Mouse (Mus musculus): ENCODE results near the gene Trio. TPM values are rescaled to one million over a fixed set of nuclear protein-coding genes. Genes with fewer than 3 reads are reported as not detected.

Trio gene
- polyA plus RNA-seq, 1 experiment from 2014 or later, result 64.8 TPM

DNA sequence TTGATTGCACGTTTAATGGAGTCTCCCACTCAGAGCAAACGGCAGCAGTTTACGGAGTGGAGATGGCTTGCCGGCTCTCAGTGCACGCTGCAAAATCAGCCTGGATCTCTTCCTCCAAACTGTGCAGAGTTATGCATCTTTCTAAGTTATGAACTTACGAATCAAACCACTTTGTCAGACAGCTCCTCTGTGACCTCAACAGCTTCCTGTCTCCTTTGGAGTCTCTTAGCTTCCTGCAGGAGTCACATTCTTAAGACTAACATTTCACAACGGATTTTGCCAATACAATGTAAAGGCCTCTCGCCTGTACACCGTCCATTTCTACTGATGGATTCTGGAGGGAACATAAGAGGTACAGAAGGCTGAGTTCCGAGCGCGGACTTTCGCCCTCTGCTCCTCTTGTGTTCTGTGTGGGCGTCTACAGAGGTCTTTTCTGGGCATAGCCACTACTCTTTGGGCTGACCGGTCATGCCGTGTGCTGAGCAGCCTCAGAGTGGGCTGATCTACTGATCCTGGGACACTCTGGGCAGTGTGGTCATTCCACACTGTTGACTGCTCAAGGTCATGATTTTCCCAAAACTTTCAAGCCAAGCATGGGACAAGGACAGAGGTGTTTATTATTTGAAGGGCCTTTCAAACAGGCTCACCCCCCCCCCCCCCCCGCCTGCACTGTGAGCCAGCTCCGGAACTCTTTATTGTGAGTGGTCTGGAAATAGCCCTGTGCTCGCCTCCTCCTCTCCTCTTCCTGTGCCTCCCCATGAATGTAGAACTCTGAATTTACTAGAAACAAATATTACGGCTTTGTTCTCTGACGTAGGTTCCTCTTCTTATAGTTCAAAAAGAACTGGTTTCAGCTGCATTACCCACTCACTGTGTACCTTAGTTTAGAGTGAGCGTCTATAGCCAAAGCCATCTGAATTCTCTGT is 229.4 kb downstream of the Trio start:
- WGBS, result 62% methylated on average over 22 of the region's 22 CpGs
- ATAC-seq (ENCODE audit: low FRiP score, low read depth), result 0 out of 2 replicates have a peak, but pooled peaks have one; percentile 2
- peaks cover 77% of the 10 kb centered on the region for H3K4me1 ChIP-seq

DNA sequence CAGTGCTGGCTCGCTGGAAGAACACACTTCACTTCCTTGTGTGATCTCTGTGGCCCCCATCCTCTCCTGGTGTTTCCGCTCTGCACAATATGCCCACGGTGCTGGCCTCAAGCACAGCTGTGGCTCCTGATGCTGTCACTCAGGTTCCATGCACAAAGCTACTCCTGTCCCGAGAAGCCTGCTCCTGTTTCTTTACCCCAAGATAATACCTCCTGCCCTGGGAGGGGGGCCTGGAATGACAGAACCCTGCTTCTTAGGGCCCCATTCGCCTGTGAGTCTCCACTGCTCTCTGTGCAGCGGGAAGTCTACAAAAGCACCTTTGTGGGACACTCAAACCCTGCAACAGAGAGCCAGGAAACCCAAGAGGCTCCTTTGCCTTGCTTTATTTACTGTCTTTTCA is 232.4 kb downstream of the Trio start:
- Histone ChIP-seq H3K9ac (no peak overlapping the region), H3K27ac (peak overlapping the region; percentile 17; the same call in 1 of the 2 replicates), H3K27me3 (no peaks in the 10 kb centered on the region), H3K4me3 (no peak overlapping the region), H3K4me1 (peaks cover 94% of the 10 kb centered on the region), H3K36me3 (0 out of 2 replicates have a peak, but pooled peaks cover 2% of the 10 kb centered on the region), H3K4me2 (replicated peaks) (no peak overlapping the region), H3K9me3 (no peaks in the 10 kb centered on the region)
- ATAC-seq (ENCODE audit: low FRiP score, low read depth), result no peak
- 41% methylated on average over 6 of the region's 6 CpGs for WGBS

More for the DNA sequence above, 229.4 kb downstream of the Trio start:
- Histone ChIP-seq H3K9ac (no peak overlapping the region), H3K4me3 (no peak overlapping the region), H3K27ac (peak overlapping the region; percentile 95), H3K27me3 (no peaks in the 10 kb centered on the region), H3K36me3 (peaks cover 17% of the 10 kb centered on the region), H3K4me2 (replicated peaks) (peak overlapping the region; percentile 21; the same call in 1 of the 2 replicates), H3K9me3 (no peaks in the 10 kb centered on the region)

DNA sequence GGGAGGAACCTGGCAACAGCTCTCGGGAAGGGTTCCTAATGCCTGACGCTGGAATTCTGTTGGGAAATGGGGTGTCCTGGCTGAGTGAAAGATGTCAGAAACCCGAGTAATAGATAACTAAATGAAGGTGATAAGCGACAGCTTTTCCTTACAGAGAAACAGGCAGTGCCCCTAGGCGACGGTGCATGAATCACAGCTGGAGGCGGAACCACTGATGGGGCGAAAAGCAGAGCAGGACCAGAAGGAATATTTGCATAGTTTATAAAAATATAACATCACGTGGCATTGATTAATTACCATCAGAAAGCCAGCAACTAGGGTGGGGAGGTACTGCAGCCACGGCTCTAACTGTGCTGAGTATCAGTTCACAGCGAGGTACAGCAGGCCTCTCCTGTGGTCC is 233.2 kb downstream of the Trio start:
- H3K9me3 ChIP-seq, result no peaks in the 10 kb centered on the region

DNA sequence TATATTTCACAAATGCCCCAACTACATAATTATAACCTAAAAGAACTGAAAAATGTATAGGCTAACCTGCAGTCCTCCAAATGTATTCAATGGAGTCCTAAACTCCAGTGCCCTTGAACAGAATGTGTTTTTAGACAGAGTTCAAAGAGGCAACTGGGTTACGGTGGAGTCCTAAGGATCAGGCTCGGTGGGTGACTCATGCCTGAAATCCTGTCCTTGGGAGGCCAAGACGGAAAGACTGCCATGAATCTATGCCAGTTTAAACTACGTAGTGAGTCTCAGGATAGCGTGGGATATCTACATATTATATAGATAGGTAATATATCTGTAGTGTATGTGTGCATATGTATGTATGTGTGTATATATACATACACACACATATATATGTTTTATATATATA is 234.5 kb downstream of the Trio start:
- Histone ChIP-seq H3K4me1 (peaks cover 93% of the 10 kb centered on the region), H3K4me2 (replicated peaks) (no peak overlapping the region), H3K4me3 (no peak overlapping the region), H3K36me3 (no peaks in the 10 kb centered on the region), H3K9me3 (no peaks in the 10 kb centered on the region), H3K27ac (no peak overlapping the region), H3K9ac (no peak overlapping the region), H3K27me3 (no peaks in the 10 kb centered on the region)
- ATAC-seq (ENCODE audit: low FRiP score, low read depth), result no peak
- WGBS, result 84% methylated on average over 5 of the region's 5 CpGs

More for the DNA sequence above, 233.2 kb downstream of the Trio start:
- Histone ChIP-seq H3K36me3 (no peaks in the 10 kb centered on the region), H3K9ac (no peak overlapping the region), H3K27ac (peak overlapping the region; percentile 17; the same call in 1 of the 2 replicates), H3K4me3 (no peak overlapping the region), H3K4me2 (replicated peaks) (no peak overlapping the region), H3K4me1 (peaks cover 93% of the 10 kb centered on the region), H3K27me3 (no peaks in the 10 kb centered on the region)
- 57% methylated on average over 11 of the region's 11 CpGs for WGBS
- ATAC-seq (ENCODE audit: low FRiP score, low read depth), result no peak

DNA sequence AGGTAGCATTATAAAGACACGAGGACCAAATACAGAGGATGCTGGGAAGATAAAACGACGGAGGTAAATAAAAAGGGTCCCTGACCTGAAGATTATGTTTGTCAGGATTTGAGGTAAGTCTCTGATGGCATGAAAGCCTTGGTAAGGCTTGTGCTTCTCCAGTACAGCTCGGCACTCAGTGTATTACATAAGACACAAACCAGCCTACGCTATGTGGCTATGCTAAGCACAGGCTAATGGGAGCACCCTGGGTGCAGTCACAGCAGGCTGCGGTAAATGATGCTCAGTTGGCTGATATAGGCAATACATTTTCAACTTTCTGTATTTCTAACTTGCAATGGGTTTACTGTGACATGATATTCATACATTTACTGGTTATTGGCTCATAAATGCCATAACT is 234.9 kb downstream of the Trio start:
- no peaks in the 10 kb centered on the region for H3K36me3 ChIP-seq
- H3K4me2 ChIP-seq (replicated peaks), result no peak overlapping the region
- no peaks in the 10 kb centered on the region for H3K9me3 ChIP-seq
- 82% methylated on average over 6 of the region's 6 CpGs for WGBS
- no peaks in the 10 kb centered on the region for H3K27me3 ChIP-seq
- H3K9ac ChIP-seq, result no peak overlapping the region
- no peak for ATAC-seq (ENCODE audit: low FRiP score, low read depth)
- peaks cover 92% of the 10 kb centered on the region for H3K4me1 ChIP-seq
- H3K4me3 ChIP-seq, result no peak overlapping the region
- no peak overlapping the region; the same call in 1 of the 2 replicates for H3K27ac ChIP-seq

DNA sequence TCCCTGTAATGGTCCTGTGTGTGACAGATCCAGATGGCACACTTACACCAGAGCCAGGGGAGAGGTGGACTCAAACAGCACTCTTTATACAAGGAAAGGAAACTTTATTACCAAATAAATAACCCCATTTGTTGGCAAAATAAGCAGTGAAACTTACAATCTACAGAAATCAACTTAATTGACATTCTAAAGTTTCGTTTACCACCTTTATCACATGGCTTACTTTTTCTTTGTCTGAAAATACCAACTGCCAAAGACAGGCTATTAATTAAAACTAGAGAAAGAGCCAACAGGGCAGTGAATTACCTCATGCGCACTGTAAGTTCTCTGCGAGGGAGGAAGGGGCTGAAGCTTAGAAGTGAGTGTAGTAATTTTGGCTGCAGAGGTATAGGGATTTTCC is 236.3 kb downstream of the Trio start:
- no peak for ATAC-seq (ENCODE audit: low FRiP score, low read depth)
- Histone ChIP-seq H3K27ac (peak overlapping the region; percentile 97), H3K4me3 (0 out of 2 replicates have a peak overlapping the region, but pooled peaks have one; percentile 2), H3K9ac (0 out of 2 replicates have a peak overlapping the region, but pooled peaks have one; percentile 57), H3K4me1 (peaks cover 94% of the 10 kb centered on the region), H3K4me2 (replicated peaks) (peak overlapping the region; percentile 67), H3K27me3 (no peaks in the 10 kb centered on the region), H3K9me3 (no peaks in the 10 kb centered on the region), H3K36me3 (no peaks in the 10 kb centered on the region)
- WGBS, result 18% methylated on average over 3 of the region's 3 CpGs

DNA sequence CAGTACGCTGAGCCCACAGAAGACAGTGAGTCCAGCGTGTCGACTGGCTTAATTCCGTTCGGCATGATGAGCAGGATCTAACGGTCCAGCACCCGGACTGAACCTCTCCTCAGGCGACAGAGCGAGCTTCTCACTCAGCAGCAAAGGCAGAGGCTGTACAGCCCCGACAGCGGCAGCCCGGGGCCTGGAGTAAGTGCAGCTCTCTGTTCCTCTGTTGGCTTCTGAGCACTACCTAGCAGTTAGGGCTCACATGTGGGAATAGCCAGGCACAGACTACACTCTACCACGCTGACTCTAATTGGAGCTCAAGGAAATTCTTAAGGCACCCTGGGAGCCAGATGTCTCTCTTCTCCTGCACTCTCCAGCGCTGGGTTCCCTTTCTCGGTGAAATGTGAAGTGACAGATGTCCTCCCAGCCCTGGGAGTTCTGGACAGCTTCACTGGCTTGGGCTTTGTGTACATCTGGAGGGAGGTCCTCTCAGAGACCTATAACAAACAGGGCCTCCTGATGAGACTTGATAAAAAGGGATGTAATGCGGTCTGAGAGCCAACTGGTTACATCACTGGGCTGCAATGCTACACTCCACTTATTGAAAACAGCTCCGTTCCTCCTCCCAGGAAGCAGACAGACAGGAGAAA is 237.4 kb downstream of the Trio start:
- ATAC-seq (ENCODE audit: low FRiP score, low read depth), result peak; percentile 79
- H3K4me2 ChIP-seq (replicated peaks), result peak overlapping the region; percentile 67
- 5% methylated on average over 17 of the region's 17 CpGs for WGBS
- peaks cover 6% of the 10 kb centered on the region; the same call in 1 of the 2 replicates for H3K36me3 ChIP-seq
- H3K27me3 ChIP-seq, result no peaks in the 10 kb centered on the region
- H3K9me3 ChIP-seq, result no peaks in the 10 kb centered on the region
- H3K9ac ChIP-seq, result peak overlapping the region; percentile 88
- peak overlapping the region; percentile 64 for H3K4me3 ChIP-seq
- peak overlapping the region; percentile 97 for H3K27ac ChIP-seq
- peaks cover 94% of the 10 kb centered on the region for H3K4me1 ChIP-seq

DNA sequence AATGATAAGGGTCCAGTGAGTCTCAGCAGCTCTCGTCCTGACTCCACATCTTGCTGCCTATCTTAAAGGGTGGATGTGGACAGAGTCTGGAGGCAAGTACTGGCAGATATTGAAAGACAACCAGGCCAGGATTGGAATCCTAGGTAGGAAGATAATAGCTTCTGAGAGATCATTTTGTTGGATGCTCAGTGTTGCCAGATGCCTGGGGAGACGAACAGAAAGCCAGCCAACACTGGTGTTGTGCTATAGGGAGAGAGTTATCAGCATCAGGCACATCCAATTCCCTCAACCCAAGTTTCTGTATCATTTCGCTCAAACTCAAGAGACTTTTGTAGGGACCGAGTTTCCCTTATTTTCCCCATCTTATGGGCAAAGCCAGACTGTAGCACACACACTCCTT is 238.5 kb downstream of the Trio start:
- peak overlapping the region; percentile 64 for H3K4me3 ChIP-seq
- H3K36me3 ChIP-seq, result peaks cover 6% of the 10 kb centered on the region; the same call in 1 of the 2 replicates
- peak overlapping the region; percentile 97 for H3K27ac ChIP-seq
- H3K4me2 ChIP-seq (replicated peaks), result peak overlapping the region; percentile 67
- peak overlapping the region; percentile 88 for H3K9ac ChIP-seq
- WGBS, result 39% methylated on average over 4 of the region's 4 CpGs
- H3K27me3 ChIP-seq, result no peaks in the 10 kb centered on the region
- H3K9me3 ChIP-seq, result no peaks in the 10 kb centered on the region
- peaks cover 94% of the 10 kb centered on the region for H3K4me1 ChIP-seq
- no peak for ATAC-seq (ENCODE audit: low FRiP score, low read depth)

DNA sequence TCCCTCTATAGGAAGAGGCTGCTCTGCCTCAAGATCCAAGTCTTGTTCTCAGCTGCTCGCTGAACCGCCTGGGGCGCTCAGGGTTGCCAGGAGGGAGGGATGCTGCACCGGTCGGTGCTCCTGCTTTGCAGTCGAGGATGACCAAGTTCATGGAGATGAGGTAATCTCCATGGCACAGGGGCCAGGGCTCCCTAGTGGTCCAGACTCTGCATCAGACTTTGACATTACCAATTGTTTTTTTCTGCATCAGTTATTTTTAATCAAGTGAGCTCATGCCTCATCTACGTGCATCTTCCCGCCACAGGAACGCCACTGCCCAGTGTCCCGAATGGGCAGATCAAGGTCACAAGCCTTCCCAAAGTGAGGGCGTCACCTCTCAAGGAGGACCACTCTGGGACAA is 239.2 kb downstream of the Trio start:
- 27% methylated on average over 11 of the region's 11 CpGs for WGBS
- no peaks in the 10 kb centered on the region for H3K27me3 ChIP-seq
- H3K9ac ChIP-seq, result peak overlapping the region; percentile 88
- peak overlapping the region; percentile 64 for H3K4me3 ChIP-seq
- H3K9me3 ChIP-seq, result no peaks in the 10 kb centered on the region
- H3K4me2 ChIP-seq (replicated peaks), result peak overlapping the region; percentile 67
- H3K27ac ChIP-seq, result peak overlapping the region; percentile 97
- peaks cover 10% of the 10 kb centered on the region for H3K36me3 ChIP-seq
- ATAC-seq (ENCODE audit: low FRiP score, low read depth), result no peak
- peaks cover 94% of the 10 kb centered on the region for H3K4me1 ChIP-seq

DNA sequence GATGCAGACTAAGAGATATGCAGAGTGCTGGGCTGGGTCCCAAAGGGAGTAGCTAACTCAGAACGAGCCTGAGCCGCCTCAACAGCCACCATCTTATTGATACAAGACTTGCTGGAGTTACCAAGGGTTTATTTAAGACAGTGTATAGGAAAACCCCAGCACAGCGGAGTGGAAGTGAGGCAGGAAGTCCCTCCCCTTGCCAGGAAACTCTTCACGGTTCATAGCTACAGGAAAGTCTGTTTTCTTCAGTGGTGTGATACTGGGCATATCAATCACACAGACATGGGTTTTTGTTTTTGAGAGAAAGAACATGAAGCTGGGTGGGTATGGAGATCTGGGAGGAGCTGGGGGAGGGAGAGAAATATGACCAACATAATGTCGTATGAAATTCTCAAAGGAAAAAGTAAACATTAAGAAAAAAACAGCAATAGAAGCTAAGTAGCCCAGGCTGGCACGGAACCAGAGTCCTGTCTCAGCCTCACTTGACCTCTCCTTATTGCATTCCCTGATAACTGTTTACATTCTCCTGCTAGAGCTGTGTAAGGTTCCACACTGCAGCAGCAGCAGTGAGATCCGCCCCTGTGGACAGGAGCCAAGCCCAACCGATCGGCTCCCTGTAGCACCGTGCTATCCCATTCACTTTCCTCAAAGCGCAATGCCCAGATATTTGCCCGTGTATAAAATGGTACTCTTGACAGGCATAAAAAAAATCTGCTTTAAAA is 240.2 kb downstream of the Trio start:
- ATAC-seq (ENCODE audit: low FRiP score, low read depth), result no peak
- Histone ChIP-seq H3K9me3 (no peaks in the 10 kb centered on the region), H3K27ac (peak overlapping the region; percentile 97), H3K4me3 (peak overlapping the region; percentile 64), H3K36me3 (peaks cover 14% of the 10 kb centered on the region), H3K27me3 (no peaks in the 10 kb centered on the region), H3K4me2 (replicated peaks) (peak overlapping the region; percentile 67), H3K9ac (peak overlapping the region; percentile 88), H3K4me1 (peaks cover 98% of the 10 kb centered on the region)
- WGBS, result 20% methylated on average over 12 of the region's 12 CpGs

DNA sequence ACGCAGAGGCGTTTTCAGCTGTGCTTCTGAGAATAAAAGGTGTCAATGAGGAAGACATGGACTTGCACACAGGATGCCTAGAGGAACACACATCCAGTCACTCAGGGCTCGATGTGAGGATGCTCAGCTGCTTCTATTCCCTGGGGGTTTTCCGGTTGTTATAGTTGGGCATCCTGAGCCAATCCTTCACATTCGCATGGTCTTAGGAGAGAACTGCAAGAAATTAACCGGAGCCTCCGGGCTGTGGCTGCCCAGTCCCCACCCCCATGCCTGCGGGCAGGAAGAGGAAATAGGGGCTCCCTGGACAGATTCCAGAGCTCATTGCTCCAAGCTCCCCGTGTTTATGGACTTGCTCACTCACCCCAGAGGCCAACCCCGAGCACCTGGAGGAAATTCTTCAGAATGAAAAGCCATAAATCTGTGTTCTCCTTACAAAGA is 241.5 kb downstream of the Trio start:
- H3K27me3 ChIP-seq, result no peaks in the 10 kb centered on the region
- no peaks in the 10 kb centered on the region for H3K9me3 ChIP-seq
- 3% methylated on average over 10 of the region's 10 CpGs for WGBS
- no peak for ATAC-seq (ENCODE audit: low FRiP score, low read depth)
- H3K4me3 ChIP-seq, result peak overlapping the region; percentile 64
- peak overlapping the region; percentile 60 for H3K9ac ChIP-seq
- H3K4me2 ChIP-seq (replicated peaks), result peak overlapping the region; percentile 67
- peaks cover 98% of the 10 kb centered on the region for H3K4me1 ChIP-seq
- peaks cover 14% of the 10 kb centered on the region for H3K36me3 ChIP-seq
- H3K27ac ChIP-seq, result peak overlapping the region; percentile 97
